Mouse (Mus musculus) forebrain, embryonic 13.5 days (tissue): ENCODE measurements around the gene Upk2. TPM values are rescaled to one million over a fixed set of nuclear protein-coding genes. Genes with fewer than 3 reads are reported as not detected.

Source experiments
- ATAC-seq: fragments of 200-750 bp; cut with Nextera tagmentation; 2 replicates; pipeline ENCODE4 v1.8.0; 2017
- H3K27ac ChIP-seq: fragments of 300-500 bp; sonication (generic); 2 replicates; pipeline ENCODE4 v1.5.1; 2015; ENCODE audit warnings: inconsistent platforms, mild to moderate bottlenecking, moderate library complexity
- H3K27me3 ChIP-seq: fragments of 300-500 bp; sonication (generic); 2 replicates; pipeline ENCODE4 v1.6.1; 2015; ENCODE audit warnings: mild to moderate bottlenecking, inconsistent platforms
- H3K36me3 ChIP-seq: fragments of 300-500 bp; sonication (generic); 2 replicates; pipeline ENCODE4 v1.6.1; 2015; ENCODE audit warnings: mild to moderate bottlenecking, inconsistent platforms; ENCODE audit not compliant: poor library complexity, severe bottlenecking
- H3K4me1 ChIP-seq: fragments of 300-500 bp; sonication (generic); 2 replicates; pipeline ENCODE4 v1.6.1; 2015; ENCODE audit warnings: inconsistent platforms
- H3K4me2 ChIP-seq: fragments of 300-500 bp; sonication (generic); 2 replicates; pipeline ENCODE4 v1.6.1; 2015; ENCODE audit warnings: inconsistent platforms, mild to moderate bottlenecking, moderate library complexity
- H3K4me3 ChIP-seq: fragments of 300-500 bp; sonication (generic); 2 replicates; pipeline ENCODE4 v1.5.1; 2015; ENCODE audit warnings: mild to moderate bottlenecking, inconsistent platforms
- H3K9ac ChIP-seq: fragments of 300-500 bp; sonication (generic); 2 replicates; pipeline ENCODE4 v1.6.1; 2015; ENCODE audit warnings: mild to moderate bottlenecking, inconsistent platforms
- H3K9me3 ChIP-seq: fragments of 300-500 bp; sonication (generic); replicated peaks from 2 replicates; pipeline ENCODE4 v1.6.1; 2016; ENCODE audit warnings: inconsistent platforms
- WGBS: fragments of 180-500 bp; shearing (Covaris S2); methylation state at CpG from one replicate; pipeline ENCODE4 v1.1.7; 2015; 5-methylcytosine and 5-hydroxymethylcytosine counted together
- polyA plus RNA-seq: library from polyadenylated mRNA; unstranded; fragments of >200 nt; fragmentation: Nextera tagmentation; extraction: Ambion mirVana; gene quantifications from 2 replicates; pipeline ENCODE4 v1.2.1, GENCODE M21; 2015

Upk2 gene
- polyA plus RNA-seq, 1 experiment from 2014 or later: not detected

- peak overlapping the region; percentile 59 for H3K27ac ChIP-seq
These were observed 40.4 kb upstream of the Upk2 start for GRCm38 (mm10) chr9:44494863-44495809.

GRCm38 (mm10) chr9:44494261-44494862 is 39.6 kb upstream of the Upk2 start:
- Histone ChIP-seq H3K4me3 (no peak overlapping the region), H3K27me3 (no peaks in the 10 kb centered on the region), H3K9me3 (no peaks in the 10 kb centered on the region), H3K9ac (peak overlapping the region; percentile 43), H3K27ac (peak overlapping the region; percentile 59), H3K4me2 (peak overlapping the region; percentile 43), H3K4me1 (peaks cover 90% of the 10 kb centered on the region), H3K36me3 (peaks cover 3% of the 10 kb centered on the region; the same call in 1 of the 2 replicates)
- ATAC-seq: no peak
- WGBS: 8% methylated on average over 11 of the region's 11 CpGs

More at GRCm38 (mm10) chr9:44494863-44495809, 40.4 kb upstream of the Upk2 start:
- Histone ChIP-seq H3K9me3 (no peaks in the 10 kb centered on the region), H3K9ac (peak overlapping the region; percentile 43), H3K4me1 (peaks cover 90% of the 10 kb centered on the region), H3K4me3 (no peak overlapping the region), H3K36me3 (peaks cover 3% of the 10 kb centered on the region; the same call in 1 of the 2 replicates), H3K4me2 (peak overlapping the region; percentile 43), H3K27me3 (no peaks in the 10 kb centered on the region)
- 37% methylated on average over 8 of the region's 9 CpGs for WGBS
- ATAC-seq: no peak

GRCm38 (mm10) chr9:44492631-44493461 is 38.1 kb upstream of the Upk2 start:
- Histone ChIP-seq H3K4me2 (peak overlapping the region; percentile 10; the same call in 1 of the 2 replicates), H3K27me3 (no peaks in the 10 kb centered on the region), H3K36me3 (peaks cover 3% of the 10 kb centered on the region; the same call in 1 of the 2 replicates), H3K4me3 (no peak overlapping the region), H3K27ac (no peak overlapping the region), H3K9ac (peak overlapping the region; percentile 46; the same call in 1 of the 2 replicates), H3K4me1 (peaks cover 90% of the 10 kb centered on the region), H3K9me3 (no peaks in the 10 kb centered on the region)
- WGBS: 60% methylated on average over 17 of the region's 17 CpGs
- ATAC-seq: no peak

- Histone ChIP-seq H3K4me1 (peaks cover 90% of the 10 kb centered on the region), H3K36me3 (peaks cover 3% of the 10 kb centered on the region; the same call in 1 of the 2 replicates), H3K9ac (no peak overlapping the region), H3K9me3 (no peaks in the 10 kb centered on the region), H3K4me2 (no peak overlapping the region), H3K4me3 (no peak overlapping the region), H3K27me3 (no peaks in the 10 kb centered on the region), H3K27ac (no peak overlapping the region)
- WGBS: 75% methylated on average over 10 of the region's 10 CpGs
- ATAC-seq: no peak
These were observed 36.6 kb upstream of the Upk2 start for GRCm38 (mm10) chr9:44491351-44491750.

GRCm38 (mm10) chr9:44490086-44490967 is 35.6 kb upstream of the Upk2 start:
- ATAC-seq: no peak
- Histone ChIP-seq H3K9ac (peak overlapping the region; percentile 49), H3K36me3 (peaks cover 3% of the 10 kb centered on the region; the same call in 1 of the 2 replicates), H3K4me1 (peaks cover 93% of the 10 kb centered on the region), H3K27ac (peak overlapping the region; percentile 88), H3K27me3 (no peaks in the 10 kb centered on the region), H3K4me3 (peak overlapping the region; percentile 99), H3K4me2 (peak overlapping the region; percentile 99), H3K9me3 (no peaks in the 10 kb centered on the region)
- WGBS: 11% methylated on average over 17 of the region's 17 CpGs

GRCm38 (mm10) chr9:44489651-44490085 is 34.9 kb upstream of the Upk2 start:
- ATAC-seq: 0 out of 2 replicates have a peak, but pooled peaks have one; percentile 6
- Histone ChIP-seq H3K4me2 (peak overlapping the region; percentile 99), H3K9ac (peak overlapping the region; percentile 49), H3K27me3 (no peaks in the 10 kb centered on the region), H3K4me1 (peaks cover 93% of the 10 kb centered on the region), H3K9me3 (no peaks in the 10 kb centered on the region), H3K36me3 (peaks cover 3% of the 10 kb centered on the region; the same call in 1 of the 2 replicates), H3K27ac (peak overlapping the region; percentile 88), H3K4me3 (peak overlapping the region; percentile 99)
- WGBS: 2% methylated on average over 12 of the region's 17 CpGs

GRCm38 (mm10) chr9:44488855-44489381 is 34.1 kb upstream of the Upk2 start:
- 3% methylated on average over 5 of the region's 5 CpGs for WGBS
- peak overlapping the region; percentile 99 for H3K4me3 ChIP-seq
- peak overlapping the region; percentile 88 for H3K27ac ChIP-seq
- ATAC-seq: peak; percentile 33
- H3K4me2 ChIP-seq: peak overlapping the region; percentile 99
- no peaks in the 10 kb centered on the region for H3K9me3 ChIP-seq
- H3K9ac ChIP-seq: peak overlapping the region; percentile 49
- H3K27me3 ChIP-seq: no peaks in the 10 kb centered on the region
- peaks cover 93% of the 10 kb centered on the region for H3K4me1 ChIP-seq
- H3K36me3 ChIP-seq: peaks cover 3% of the 10 kb centered on the region; the same call in 1 of the 2 replicates

GRCm38 (mm10) chr9:44488416-44488815 is 33.6 kb upstream of the Upk2 start:
- H3K4me3 ChIP-seq: peak overlapping the region; percentile 99
- no peaks in the 10 kb centered on the region for H3K27me3 ChIP-seq
- H3K27ac ChIP-seq: peak overlapping the region; percentile 88
- H3K4me1 ChIP-seq: peaks cover 91% of the 10 kb centered on the region
- ATAC-seq: peak; percentile 9; the same call in 1 of the 2 replicates
- H3K4me2 ChIP-seq: peak overlapping the region; percentile 99
- peaks cover 3% of the 10 kb centered on the region; the same call in 1 of the 2 replicates for H3K36me3 ChIP-seq
- no peaks in the 10 kb centered on the region for H3K9me3 ChIP-seq
- H3K9ac ChIP-seq: peak overlapping the region; percentile 49
- 16% methylated on average over 8 of the region's 8 CpGs for WGBS

GRCm38 (mm10) chr9:44487441-44487840 is 32.7 kb upstream of the Upk2 start:
- peak overlapping the region; percentile 99 for H3K4me3 ChIP-seq
- peaks cover 2% of the 10 kb centered on the region; the same call in 1 of the 2 replicates for H3K36me3 ChIP-seq
- no peak for ATAC-seq
- H3K27ac ChIP-seq: peak overlapping the region; percentile 88
- peaks cover 81% of the 10 kb centered on the region for H3K4me1 ChIP-seq
- no peaks in the 10 kb centered on the region for H3K27me3 ChIP-seq
- 7% methylated on average over 7 of the region's 7 CpGs for WGBS
- H3K4me2 ChIP-seq: peak overlapping the region; percentile 99
- no peaks in the 10 kb centered on the region for H3K9me3 ChIP-seq
- peak overlapping the region; percentile 49 for H3K9ac ChIP-seq

GRCm38 (mm10) chr9:44486741-44487421 is 32.1 kb upstream of the Upk2 start:
- Histone ChIP-seq H3K4me2 (peak overlapping the region; percentile 99), H3K9me3 (no peaks in the 10 kb centered on the region), H3K4me1 (peaks cover 86% of the 10 kb centered on the region), H3K27me3 (no peaks in the 10 kb centered on the region), H3K9ac (peak overlapping the region; percentile 49), H3K36me3 (no peaks in the 10 kb centered on the region), H3K27ac (peak overlapping the region; percentile 88), H3K4me3 (peak overlapping the region; percentile 99)
- no peak for ATAC-seq
- WGBS: 17% methylated on average over 15 of the region's 15 CpGs
